Mouse (Mus musculus) induced T-regulatory cell, adult 2 months (primary cell): ENCODE measurements at regions not wholly inside any gene's neighbourhood (a gene's known extent, or its start where the extent isn't known, plus 50 kb on each side); places are given as distances from the start of the nearest gene placed in this dataset.
A peak's percentile ranks its signal among the peaks of the same experiment; 100 is the strongest.

Source experiments
- DNase-seq: peaks from one replicate; pipeline ENCODE4 v3.0.0-alpha.2; 2012; ENCODE audit warnings: low read depth

- no peak for DNase-seq
Observed at GRCm38 (mm10) chr14:24769451-24769850, 282.5 kb downstream of the Rps24 start.

- no peak for DNase-seq
Observed at GRCm38 (mm10) chr14:24770015-24770977, 283.4 kb downstream of the Rps24 start.

- DNase-seq: no peak
Observed at GRCm38 (mm10) chr14:24771663-24772062, 284.7 kb downstream of the Rps24 start.

- DNase-seq: no peak
Observed at GRCm38 (mm10) chr14:24772129-24772528, 285.2 kb downstream of the Rps24 start.

- peak; percentile 68 for DNase-seq
Observed at GRCm38 (mm10) chr14:24778748-24779630, 292.1 kb downstream of the Rps24 start.

- peak; percentile 33 for DNase-seq
Observed at GRCm38 (mm10) chr14:24781674-24782073, 294.7 kb downstream of the Rps24 start.

- no peak for DNase-seq
Observed at GRCm38 (mm10) chr14:24783889-24784288, 297.0 kb downstream of the Rps24 start.

GRCm38 (mm10) chr14:24785452-24785851, 298.5 kb downstream of the Rps24 start:
- peak; percentile 43 for DNase-seq

- DNase-seq: no peak
Observed at GRCm38 (mm10) chr14:24793375-24794285, 306.7 kb downstream of the Rps24 start.

GRCm38 (mm10) chr14:24794359-24794845, 307.5 kb downstream of the Rps24 start:
- DNase-seq: no peak

- no peak for DNase-seq
Observed at GRCm38 (mm10) chr14:24797494-24797893, 310.6 kb downstream of the Rps24 start.

GRCm38 (mm10) chr14:24798066-24798465, 311.1 kb downstream of the Rps24 start:
- DNase-seq: no peak

GRCm38 (mm10) chr14:24803001-24803655, 316.2 kb downstream of the Rps24 start:
- no peak for DNase-seq

GRCm38 (mm10) chr14:24807061-24807460, 320.1 kb downstream of the Rps24 start:
- no peak for DNase-seq

- no peak for DNase-seq
Observed at GRCm38 (mm10) chr14:24822876-24823567, 336.1 kb downstream of the Rps24 start.

GRCm38 (mm10) chr14:24824351-24824750, 337.4 kb downstream of the Rps24 start:
- DNase-seq: no peak

GRCm38 (mm10) chr14:24825722-24826386, 338.9 kb downstream of the Rps24 start:
- DNase-seq: no peak

GRCm38 (mm10) chr14:24826471-24827337, 339.8 kb downstream of the Rps24 start:
- no peak for DNase-seq
